Mouse (Mus musculus) thymus, postnatal 25 days (tissue): ENCODE measurements around the gene Rpl12.

Experiments used
- DNase-seq: peaks from one replicate; pipeline ENCODE4 v3.0.0; 2022

Rpl12 gene

DNA sequence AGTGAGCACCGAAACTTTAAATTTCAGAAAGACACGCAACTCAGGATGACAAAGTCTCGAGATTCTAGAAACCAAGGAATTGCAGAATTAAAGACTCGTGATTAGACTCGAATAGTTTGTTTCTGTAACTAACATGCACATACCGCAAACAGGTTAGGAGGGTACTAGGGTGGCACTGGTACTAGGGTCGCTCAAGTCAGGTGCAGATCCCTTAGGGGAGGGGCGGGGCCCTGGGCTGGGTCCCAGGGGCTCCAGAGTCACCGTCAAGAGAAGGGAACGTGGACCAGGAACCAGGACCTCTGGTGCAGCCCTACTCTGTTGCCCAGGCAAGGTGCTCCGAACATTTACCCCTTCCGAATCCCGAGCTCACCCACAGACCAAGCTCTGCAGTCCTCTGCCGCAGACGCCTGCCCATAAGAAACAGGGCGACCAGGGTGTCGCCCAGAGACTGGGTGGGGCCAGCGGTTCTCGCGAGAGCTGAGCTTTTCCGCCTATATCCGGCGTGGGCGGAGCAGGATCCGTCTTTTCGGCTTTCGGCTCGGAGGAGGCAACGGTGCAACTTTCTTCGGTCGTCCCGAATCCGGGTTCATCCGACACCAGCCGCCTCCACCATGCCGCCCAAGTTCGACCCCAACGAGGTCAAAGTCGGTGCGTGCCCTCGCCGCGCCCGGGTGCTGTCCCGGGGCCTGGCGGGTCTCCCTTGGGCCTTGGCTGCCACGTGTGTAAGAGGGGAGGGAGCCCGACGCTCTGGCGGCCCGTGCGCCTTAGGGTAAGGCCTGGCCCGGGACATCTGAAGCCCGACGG, at the start of gene Rpl12, which contains the start of gene Lrsam1:
Rpl12 (plus strand) TSS at position 368 of the 804 bp plus-strand sequence.
Lrsam1 (minus strand) TSS at position 423 of the 804 bp plus-strand sequence.
- peak; percentile 96 for DNase-seq

DNA sequence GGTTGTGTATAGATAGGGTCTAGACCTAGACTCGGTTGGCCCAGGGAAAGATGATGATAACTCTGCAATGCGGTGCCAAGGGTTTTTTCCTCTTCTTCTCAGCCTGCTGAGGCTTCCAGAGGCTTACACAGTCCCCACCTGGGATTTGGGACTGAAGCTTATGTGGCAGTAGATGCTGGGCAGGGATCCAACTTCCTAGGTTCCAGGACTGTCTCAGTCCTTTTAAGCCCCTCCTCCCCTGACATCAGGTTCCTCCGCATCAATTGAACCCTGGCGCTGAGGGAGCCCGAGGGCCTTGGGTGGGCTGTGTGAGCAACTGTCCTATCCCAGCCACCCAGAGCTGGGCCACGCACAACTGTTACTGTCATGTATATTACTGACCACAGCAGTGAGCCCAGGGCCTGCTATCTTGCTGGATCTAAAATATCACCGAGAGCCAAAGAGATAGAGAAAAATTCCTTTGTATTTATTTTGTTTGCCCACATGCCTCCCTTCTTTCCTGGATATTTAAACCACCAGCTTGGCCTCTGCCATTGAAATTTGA, 49.6 kb upstream of the Rpl12 start:
- DNase-seq: no peak

DNA sequence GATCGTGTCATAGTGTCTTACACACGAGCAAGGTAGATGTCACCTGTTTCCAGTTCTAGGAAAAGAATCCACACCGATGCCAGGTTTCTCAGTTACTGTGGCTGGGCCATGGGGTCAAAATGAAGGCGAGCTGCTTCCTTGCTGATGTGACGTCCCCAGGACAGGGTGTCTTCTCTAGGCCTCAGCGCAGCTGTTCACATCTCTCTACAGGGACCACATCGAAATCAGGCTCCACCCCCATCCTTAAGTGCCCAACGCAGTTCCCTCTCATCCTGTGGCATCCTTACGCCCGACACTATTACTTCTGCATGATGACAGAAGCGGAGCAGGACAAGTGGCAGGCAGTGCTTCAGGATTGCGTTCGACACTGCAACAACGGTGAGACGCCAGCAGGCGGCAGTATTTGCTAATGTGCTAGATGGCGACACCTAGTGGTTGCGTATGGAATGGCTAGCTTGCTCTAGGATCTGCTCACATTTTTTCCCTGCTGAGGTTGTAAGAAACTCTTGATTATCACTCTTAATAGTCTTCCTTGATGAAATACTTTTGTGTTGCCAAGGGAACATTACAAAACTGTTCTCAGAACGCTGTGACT, 49.1 kb upstream of the Rpl12 start:
- peak; percentile 82 for DNase-seq

DNA sequence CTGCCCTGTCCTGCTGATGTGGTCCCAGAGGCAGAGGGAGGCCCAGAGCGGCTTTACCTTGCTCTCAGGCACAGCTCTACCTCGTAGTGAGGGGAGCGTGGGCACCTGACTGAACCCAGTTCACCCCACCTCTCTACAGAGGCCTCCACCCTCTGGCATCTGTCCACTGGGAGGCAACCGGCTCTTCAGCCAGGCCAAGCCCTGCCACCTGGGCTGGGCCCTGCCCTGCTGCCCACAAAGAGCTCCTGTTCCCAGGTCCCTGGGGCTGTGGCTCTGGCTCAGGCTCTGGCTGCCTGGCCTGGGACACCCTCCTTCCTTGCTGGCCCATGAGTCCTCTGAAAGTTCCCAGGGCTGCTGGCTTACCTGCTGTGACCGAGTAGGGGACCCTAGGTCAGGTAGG, 47.0 kb upstream of the Rpl12 start:
- no peak for DNase-seq

DNA sequence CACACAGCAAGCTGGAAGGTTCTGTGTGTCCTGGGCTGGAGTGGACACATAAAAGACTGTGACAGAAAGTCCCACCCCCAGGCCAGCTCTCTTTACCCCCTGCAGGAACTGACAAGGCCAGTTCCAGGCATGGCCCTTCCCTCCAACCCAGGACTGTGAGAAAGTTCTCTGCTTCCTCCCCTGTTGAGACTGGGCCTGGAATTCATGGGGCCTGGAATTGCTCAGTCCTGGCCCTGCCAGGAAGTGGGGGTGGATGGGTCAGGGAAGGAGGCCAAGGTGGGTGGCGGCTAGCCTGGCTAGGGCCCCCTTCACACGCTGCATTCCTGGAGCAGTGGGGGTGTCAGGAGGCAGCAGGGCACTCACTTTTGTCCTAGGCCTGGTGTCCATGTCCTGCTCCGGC, 46.5 kb upstream of the Rpl12 start:
- no peak for DNase-seq

DNA sequence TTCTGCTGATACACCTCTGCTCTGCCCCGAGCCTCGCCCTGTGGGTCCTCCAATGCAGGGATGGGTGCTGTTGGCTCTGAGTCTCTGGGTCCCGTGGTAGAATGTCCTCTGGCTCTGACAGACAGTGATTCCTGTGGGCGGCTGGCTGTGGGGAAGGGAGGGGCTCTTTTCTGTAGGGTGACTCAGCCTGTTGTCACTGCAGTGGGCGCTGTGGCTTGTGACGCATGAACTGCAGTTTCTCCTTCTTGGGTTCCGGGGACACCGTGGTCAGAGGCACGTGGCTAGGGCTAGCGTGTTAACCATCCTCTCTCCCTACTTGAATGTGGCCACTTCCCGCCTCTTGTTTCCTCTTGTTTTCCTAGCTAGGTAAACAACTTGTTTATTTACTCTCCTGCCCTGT, 43.8 kb upstream of the Rpl12 start:
- no peak for DNase-seq

DNA sequence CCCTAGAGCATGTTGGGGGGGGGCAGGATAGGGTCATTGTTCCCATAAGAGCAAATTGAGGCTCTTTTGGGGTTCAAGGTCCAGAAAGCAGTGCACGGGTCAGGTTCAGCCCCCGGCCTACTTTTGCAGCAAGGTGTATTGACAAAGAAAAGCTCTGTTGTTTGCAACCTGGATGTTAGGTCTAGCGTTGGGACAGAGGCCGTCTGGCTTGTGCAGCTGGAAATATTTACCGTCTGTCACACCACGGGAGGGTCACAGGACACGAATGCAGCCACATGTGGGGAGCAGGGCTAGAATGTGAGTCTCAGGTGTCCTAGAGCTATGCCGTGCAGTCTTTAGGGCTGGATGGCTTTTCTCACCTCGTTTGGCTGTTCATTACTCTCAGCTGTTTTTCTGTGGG, 43.0 kb upstream of the Rpl12 start:
- no peak for DNase-seq

DNA sequence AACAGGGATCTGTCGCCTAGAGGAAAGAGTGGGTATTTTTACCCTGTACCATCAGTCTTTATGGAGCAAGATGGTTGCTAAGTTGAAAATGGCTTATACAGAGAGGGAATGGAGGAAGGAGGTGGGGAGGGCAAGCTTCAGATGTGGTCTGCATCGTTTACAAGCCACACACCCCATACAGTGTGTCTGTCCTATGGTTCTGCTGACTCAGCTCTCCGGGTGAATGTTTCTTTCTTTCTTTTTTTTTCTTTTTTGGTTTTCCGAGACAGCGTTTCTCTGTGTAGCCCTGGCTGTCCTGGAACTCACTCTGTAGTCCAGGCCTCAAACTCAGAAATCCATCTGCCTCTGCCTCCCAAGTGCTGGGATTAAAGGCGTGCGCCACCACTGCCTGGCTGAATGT, 40.1 kb upstream of the Rpl12 start:
- DNase-seq: no peak

DNA sequence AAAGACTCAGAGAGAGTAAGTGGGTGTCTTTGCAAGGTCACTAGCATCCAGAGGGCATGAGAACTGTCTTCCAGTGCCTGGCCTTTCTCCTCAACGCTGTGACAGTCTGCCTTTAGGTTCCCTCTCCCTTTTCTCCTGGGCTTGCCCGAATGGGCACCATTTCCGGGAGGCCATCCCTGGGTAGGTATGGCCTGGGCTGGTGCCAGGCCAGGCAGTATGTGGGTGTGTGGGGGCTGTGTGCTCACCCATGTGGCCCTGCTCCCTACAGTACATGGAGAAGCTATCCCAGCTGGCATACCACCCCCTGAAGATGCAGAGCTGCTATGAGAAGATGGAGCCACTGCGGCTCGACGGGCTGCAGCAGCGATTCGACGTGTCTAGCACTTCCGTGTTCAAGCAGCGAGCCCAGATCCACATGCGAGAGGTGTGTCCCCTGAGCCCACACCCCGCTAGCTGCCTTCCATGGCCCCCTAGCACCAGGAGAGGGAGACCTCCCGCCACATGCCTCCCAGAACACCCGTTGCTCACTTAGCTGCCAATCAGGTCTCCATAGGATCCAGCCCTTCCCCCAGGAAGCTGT, 39.5 kb upstream of the Rpl12 start:
- DNase-seq: no peak

DNA sequence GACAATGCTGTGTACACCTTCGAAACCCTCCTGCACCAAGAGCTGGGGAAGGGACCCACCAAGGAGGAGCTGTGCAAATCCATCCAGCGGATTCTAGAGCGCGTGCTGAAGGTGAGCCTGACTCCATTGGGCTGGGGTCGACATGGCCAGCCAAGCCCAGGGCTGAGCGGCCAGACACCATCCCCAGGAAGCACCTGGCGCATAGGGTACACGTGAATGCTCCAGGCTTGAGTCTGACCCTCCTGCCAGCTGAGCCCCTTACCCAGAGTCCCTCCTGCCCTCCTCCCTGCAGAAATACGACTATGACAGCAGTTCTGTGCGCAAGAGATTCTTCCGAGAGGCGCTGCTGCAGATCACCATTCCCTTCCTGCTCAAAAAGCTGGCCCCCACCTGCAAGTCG, 38.8 kb upstream of the Rpl12 start:
- no peak for DNase-seq

DNA sequence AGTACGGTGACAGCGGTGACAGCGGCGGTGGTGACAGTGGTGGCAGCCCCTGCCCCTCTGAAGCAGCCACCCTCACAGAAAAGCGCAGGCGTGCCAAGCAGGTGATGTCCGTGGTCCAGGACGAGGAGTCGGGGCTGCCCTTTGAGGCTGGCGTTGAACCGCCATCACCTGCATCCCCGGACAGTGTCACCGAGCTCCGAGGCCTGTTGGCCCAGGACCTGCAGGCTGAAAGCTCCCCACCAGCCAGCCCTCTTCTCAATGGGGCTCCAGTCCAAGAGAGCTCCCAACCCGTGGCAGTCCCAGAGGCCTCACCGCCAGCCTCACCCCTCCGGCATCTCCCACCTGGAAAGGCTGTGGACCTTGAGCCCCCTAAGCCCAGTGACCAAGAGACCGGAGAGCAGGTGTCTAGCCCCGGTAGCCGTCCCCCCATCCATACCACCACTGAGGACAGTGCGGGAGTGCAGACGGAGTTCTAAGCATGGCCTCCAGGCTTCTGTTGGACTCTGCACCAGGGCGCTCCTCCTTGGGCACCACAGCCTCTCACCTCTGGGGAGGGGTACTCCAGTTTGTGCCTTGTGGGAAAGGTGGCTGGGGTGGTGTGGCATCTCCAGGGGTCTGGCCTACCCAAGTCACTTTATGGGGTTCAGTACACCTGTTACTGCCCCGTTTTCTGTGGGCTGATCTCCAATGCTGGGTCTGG, 37.7 kb upstream of the Rpl12 start:
- no peak for DNase-seq

DNA sequence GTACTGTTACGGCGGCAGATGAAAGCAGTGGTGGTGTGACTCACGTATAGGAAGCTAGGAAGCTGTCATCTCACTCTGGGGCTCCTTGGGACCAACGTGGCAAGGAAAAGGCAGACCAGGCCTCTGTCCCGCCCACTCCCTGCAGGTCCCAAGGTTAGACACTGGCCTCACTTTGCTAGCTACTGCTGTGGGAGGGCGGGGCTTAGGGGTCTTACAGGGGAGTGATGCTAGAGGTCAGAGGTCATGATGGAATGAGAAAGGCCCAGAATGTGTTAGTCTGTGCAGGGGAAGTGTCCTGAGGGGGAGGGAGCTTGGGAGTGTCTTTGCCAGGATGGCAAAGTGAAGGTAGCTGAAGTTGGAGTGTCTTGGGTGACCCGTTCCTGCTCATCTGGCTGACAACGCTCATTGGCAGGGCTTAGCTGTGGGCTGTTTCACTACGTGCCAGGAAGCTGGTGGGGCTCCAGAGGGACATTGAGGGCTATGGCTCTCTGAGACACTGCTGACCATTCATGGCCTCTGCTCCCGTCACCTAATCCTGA, 37.0 kb upstream of the Rpl12 start:
- DNase-seq: no peak

DNA sequence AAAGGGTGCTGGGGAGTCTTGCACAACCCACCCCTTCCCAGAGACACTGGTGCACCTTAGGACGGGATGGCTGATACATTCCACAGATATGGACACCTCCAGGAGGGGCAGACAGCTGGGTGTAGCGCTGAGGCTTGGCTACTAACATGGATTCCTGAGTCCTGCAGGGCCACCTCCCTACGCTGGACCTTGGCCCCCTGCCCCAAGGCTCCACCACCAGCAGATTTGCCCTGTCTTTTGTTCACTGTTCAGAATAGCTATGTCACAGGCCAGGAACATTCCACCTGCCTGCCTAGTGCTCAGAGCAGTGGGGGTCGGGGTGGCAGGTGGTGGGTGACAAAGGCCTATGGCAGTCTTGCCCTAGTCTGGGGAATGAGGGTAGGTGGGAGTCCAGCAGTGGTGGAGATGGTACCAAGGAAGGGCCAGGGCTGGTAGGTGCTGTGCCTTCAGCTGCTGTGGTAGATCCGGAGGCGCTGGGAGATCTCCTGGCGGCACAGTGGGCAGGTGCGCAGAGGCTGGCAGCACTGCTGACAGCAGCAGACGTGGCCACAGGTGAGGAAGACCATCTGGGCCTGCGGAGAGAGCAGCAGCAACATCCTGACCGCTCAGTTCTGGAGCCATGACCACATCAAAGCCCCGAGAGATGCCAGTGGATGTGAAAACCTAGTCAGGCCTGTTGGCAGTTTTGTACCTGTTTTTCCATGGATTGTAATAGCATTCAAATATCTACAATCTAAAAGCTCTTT, 34.9 kb upstream of the Rpl12 start:
- peak; percentile 64 for DNase-seq

DNA sequence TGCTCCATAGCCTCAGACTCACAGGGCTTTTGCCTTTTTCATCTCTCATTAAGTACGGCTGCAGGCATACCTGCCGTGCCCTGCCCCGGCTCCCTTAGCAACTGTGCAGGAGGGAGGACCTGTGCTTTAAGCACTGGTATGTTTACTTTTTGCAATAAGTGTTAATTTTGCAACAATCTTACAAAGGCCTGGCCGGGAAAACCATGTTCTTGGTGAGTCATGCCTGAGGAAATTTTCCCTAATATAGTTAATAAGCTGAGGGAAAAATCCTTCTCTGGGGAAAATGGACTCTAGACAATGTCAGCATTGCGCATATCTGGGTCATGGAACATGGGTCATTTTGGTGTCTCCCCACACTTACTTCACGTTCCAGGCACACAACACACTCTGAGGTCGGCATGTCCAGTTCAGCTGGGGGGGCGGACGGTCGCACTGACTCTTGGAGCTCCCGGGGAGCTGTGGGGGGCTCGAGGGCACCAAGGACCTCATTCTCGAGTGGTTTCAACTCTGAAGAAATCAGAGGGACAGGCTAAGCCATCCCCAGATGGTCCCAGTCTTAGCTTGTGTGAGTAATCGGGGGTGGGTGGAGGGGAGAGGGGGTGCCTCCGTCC, 33.6 kb upstream of the Rpl12 start:
- DNase-seq: no peak

DNA sequence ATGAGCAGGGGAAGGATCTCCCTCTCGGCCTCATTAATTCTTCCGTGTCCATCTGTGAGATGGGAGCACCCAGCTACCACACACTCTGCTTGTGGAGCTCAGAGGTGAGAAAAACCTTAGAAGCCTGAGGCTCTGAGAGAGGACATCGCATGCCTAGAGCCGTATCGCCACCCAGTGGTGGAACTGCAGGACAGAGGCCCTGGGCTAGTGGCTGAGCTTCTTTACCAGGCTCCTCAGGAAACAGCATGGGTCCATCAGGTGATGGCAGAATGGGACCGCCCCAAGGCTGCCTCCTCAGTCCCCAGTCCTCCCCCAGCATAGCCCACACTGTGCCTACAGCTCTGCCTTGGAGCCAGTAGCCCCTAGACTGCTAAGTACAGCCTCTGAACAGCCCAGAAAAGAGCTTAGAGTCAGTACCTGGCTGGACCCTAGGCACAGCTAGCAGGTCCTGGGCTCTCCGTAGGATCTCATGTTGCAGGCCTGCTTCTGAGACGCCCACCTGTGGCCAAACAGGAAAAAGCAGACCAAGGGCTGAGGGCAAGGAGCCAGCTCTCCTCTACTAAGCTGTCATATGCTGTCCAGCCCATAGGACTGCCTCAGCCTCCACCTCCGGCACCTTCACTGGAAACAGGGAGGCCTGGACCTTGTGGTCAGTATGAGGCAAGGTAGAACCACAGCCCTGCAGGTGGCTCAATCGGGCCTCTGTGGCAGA, 33.0 kb upstream of the Rpl12 start:
- DNase-seq: peak; percentile 75

DNA sequence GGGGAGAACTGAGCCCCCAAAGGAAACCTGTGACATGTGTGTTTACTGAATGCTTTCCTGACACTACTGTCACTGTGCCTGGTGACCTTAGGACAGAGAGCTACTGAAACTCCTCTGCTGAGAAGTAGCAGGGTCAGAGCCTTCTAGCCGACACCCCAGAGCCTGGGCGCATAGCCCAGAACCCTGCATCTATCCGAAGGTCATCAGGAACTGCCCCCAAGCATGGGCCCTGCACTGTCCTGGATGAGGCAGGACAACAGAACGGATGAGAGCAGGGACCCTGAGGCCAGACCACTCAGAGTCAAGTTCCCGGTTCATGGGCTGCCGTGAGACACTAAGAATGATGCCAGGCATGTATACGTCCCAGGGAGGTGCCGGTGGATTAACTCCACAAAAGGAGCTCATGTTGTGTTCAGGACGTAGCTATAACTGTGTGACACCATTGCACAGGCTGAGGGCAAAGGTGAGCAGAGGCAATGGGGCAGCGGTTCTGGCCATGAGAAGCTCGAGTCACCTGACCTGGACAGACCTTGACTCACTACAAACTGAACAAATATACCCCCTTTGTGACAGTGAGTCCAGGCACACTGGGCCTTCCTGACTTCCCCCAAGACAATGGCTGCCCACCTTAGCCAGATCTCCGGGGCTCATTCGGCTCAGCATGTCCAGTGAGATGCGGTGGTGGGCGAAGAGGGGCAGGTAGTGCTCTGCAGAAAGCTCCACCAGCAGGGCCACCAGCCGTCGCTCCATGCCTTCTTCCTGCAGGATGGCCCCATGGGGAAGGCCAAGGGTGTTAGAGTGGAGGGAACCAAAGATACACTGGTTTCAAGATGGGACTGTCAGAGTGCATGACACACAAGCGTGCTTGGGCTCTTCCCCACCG, 32.2 kb upstream of the Rpl12 start:
- no peak for DNase-seq

DNA sequence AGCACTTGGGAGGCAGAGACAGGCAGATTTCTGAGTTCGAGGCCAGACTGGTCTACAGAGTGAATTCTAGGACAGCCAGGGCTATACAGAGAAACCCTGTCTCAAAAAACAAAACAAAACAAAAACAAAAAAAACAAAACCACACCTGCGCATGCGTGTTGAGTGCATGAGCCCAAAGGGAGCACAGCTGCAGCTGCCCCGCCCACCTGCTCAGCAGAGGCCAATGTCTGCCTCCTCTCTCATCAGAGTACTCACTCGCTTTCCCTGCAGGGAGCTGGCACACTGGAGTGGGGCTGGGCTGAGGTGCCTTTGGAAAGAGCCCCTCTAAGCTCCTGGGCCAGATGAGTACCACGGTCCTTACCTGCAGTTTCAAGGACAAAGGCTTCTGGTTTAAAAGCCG, 29.6 kb upstream of the Rpl12 start:
- peak; percentile 80 for DNase-seq

DNA sequence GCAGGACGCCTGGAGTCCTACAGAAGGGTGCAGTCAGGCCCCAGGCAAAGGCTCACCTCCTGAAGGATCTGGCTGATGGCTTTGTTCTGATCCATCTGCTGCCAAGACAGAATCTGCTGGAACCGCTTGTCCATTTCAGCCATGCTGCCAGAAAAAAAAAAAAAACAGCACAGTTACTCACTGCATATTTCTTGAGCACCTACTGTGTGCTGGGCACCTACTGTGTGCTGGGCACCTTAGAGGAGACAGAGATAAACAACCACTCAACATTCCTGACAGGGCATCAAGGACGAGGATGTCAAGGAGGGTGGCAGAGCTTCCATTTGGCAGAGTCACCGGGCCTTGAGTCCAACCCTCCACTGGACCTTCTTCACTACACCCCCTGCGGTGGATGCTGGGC, 22.6 kb upstream of the Rpl12 start:
- no peak for DNase-seq

DNA sequence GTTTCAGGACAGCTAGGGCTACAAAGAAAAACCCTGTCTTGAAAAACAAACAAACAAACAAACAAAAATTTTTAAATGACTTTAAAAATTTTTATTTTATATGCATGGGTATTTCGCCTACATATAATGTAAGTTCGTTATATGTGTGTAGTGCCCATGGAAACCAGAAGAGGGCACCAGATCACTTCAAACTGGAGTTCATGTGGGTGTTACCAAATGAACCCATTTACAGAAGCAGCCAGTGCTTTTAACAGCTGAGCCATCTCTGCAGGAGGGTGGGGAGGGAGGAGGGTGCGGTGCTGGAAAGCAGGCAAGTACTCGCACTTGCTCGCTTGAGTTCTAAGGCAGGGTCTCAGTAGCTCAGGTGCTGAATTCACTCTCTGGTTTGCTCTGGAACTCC, 21.9 kb upstream of the Rpl12 start:
- DNase-seq: peak; percentile 63

DNA sequence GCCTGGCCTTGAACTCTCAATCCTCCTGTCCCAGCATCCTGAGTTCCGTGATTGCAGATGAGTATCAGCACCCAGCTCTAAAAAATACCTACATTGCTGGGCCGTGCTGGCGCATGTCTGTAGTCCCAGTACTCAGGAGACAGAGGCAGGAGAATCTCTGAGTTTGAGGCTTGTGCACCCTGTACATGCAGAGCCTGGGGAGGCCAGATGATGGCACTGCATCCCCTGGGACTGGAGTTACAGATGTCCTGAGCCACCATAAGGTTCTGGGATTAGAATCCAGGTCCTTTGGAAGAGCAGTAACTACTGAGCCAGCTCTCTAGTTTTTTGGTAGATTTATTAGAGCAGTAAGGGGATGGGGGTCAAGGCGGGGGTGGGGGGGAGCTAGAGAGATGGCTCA, 20.9 kb upstream of the Rpl12 start:
- DNase-seq: no peak
